Mouse (Mus musculus): ENCODE results near the gene Ankrd55. TPM values are rescaled to one million over a fixed set of nuclear protein-coding genes. Genes with fewer than 3 reads are reported as not detected.
"Not testable (repeated sequence)": the region's sequence is repeated elsewhere in the genome, so short reads cannot be mapped to it uniquely, and the experiment has no call there.

Gene Ankrd55
- total and polyA plus RNA-seq, 3 experiments, result not detected

- H3K9ac ChIP-seq (ENCODE audit: control insufficient read depth, low read depth, low read length, poor library complexity, severe bottlenecking); H3K27ac ChIP-seq (ENCODE audit: control insufficient read depth, low read depth, low read length); H3K36me3 ChIP-seq (ENCODE audit: control insufficient read depth in 1 of 2, insufficient read depth in 2 of 2, low read length in 2 of 2); H3K4me3 ChIP-seq (ENCODE audit: control insufficient read depth in 1 of 2, insufficient read depth in 1 of 2, low read depth in 2 of 2, low read length in 2 of 2); H3K4me1 ChIP-seq (ENCODE audit: control insufficient read depth in 1 of 2, insufficient read depth in 2 of 2, low read length in 2 of 2); H3K9me3 ChIP-seq (replicated peaks; ENCODE audit: insufficient read depth, low read length); H3K27me3 ChIP-seq (ENCODE audit: control insufficient read depth in 1 of 2, insufficient read depth in 2 of 2, low read length in 2 of 2); H3K79me2 ChIP-seq (ENCODE audit: control insufficient read depth, insufficient read depth, low read length, poor library complexity); DNase-seq (ENCODE audit: low read depth, low spot score): not testable (repeated sequence)
- TF ChIP-seq ZNF384 (IDR thresholded peaks at IDR 0.05; ENCODE audit: low read depth, low read length), result peak; percentile 58; the same call in 1 of the 2 replicates
Observed at GRCm38 (mm10) chr13:112427136-112427470, 138.9 kb downstream of the Ankrd55 start.

GRCm38 (mm10) chr13:112427521-112427920, 139.3 kb downstream of the Ankrd55 start:
- Histone ChIP-seq H3K27me3 (ENCODE audit: control insufficient read depth in 1 of 2, insufficient read depth in 2 of 2, low read length in 2 of 2) (peaks cover 0 to 1% of the 10 kb centered on the region in 2 experiments; a peak in 1 of 4 replicates), H3K4me1 (ENCODE audit: control insufficient read depth in 1 of 2, insufficient read depth in 2 of 2, low read length in 2 of 2) (peaks cover 0 to 3% of the 10 kb centered on the region in 2 experiments; a peak in 1 of 4 replicates), H3K9me3 (replicated peaks; ENCODE audit: insufficient read depth, low read length) (no peaks in the 10 kb centered on the region), H3K79me2 (ENCODE audit: control insufficient read depth, insufficient read depth, low read length, poor library complexity) (no peaks in the 10 kb centered on the region), H3K4me3 (ENCODE audit: control insufficient read depth in 1 of 2, insufficient read depth in 1 of 2, low read depth in 2 of 2, low read length in 2 of 2) (no peak overlapping the region), H3K27ac (ENCODE audit: control insufficient read depth, low read depth, low read length) (no peak overlapping the region), H3K9ac (ENCODE audit: control insufficient read depth, low read depth, low read length, poor library complexity, severe bottlenecking) (no peak overlapping the region), H3K36me3 (ENCODE audit: control insufficient read depth in 1 of 2, insufficient read depth in 2 of 2, low read length in 2 of 2) (peaks cover 0 to 2% of the 10 kb centered on the region in 2 experiments; a peak in 1 of 4 replicates)
- peak; percentile 51 for DNase-seq (ENCODE audit: low read depth, low spot score)
- no peak for TF ChIP-seq MAFK (IDR thresholded peaks at IDR 0.05; ENCODE audit: borderline replicate concordance, low read depth, low read length)
- no peak for TF ChIP-seq ZNF384 (IDR thresholded peaks at IDR 0.05; ENCODE audit: low read depth, low read length)
- TF ChIP-seq BHLHE40 (IDR thresholded peaks at IDR 0.05; ENCODE audit: borderline replicate concordance, low read depth, low read length), result no peak
- no peak for TF ChIP-seq UBTF (IDR thresholded peaks at IDR 0.05; ENCODE audit: borderline replicate concordance, insufficient read depth, low read depth, low read length)
- TF ChIP-seq MEF2A (IDR thresholded peaks at IDR 0.05; ENCODE audit: extremely low read depth, insufficient replicate concordance, low read depth, low read length, poor library complexity, severe bottlenecking), result no peak
- TF ChIP-seq USF1 (IDR thresholded peaks at IDR 0.05; ENCODE audit: low read depth, low read length), result no peak
- TF ChIP-seq MXI1 (IDR thresholded peaks at IDR 0.05; ENCODE audit: low read depth, low read length), result no peak
- TF ChIP-seq ELF1 (IDR thresholded peaks at IDR 0.05; ENCODE audit: low read depth, low read length), result no peak
- no peak for TF ChIP-seq KAT2A (conservative IDR thresholded peaks at IDR 0.05; ENCODE audit: low read depth, low read length)

GRCm38 (mm10) chr13:112433271-112433670, 145.0 kb downstream of the Ankrd55 start:
- Histone ChIP-seq H3K79me2 (ENCODE audit: control insufficient read depth, insufficient read depth, low read length, poor library complexity) (no peaks in the 10 kb centered on the region), H3K4me1 (ENCODE audit: control insufficient read depth in 1 of 2, insufficient read depth in 2 of 2, low read length in 2 of 2) (0 out of 4 replicates have a peak, but pooled peaks cover 0 to 2% of the 10 kb centered on the region in 2 experiments), H3K27ac (ENCODE audit: control insufficient read depth, low read depth, low read length) (no peak overlapping the region), H3K9me3 (replicated peaks; ENCODE audit: insufficient read depth, low read length) (no peaks in the 10 kb centered on the region), H3K4me3 (ENCODE audit: control insufficient read depth in 1 of 2, insufficient read depth in 1 of 2, low read depth in 2 of 2, low read length in 2 of 2) (no peak overlapping the region), H3K36me3 (ENCODE audit: control insufficient read depth in 1 of 2, insufficient read depth in 2 of 2, low read length in 2 of 2) (no peaks in the 10 kb centered on the region), H3K9ac (ENCODE audit: control insufficient read depth, low read depth, low read length, poor library complexity, severe bottlenecking) (no peak overlapping the region), H3K27me3 (ENCODE audit: control insufficient read depth in 1 of 2, insufficient read depth in 2 of 2, low read length in 2 of 2) (no peaks in the 10 kb centered on the region; a peak in 2 of 4 replicates)
- DNase-seq (ENCODE audit: low read depth, low spot score), result no peak
- TF ChIP-seq SMC3 (IDR thresholded peaks at IDR 0.05; ENCODE audit: low read depth, low read length) (no peak), POLR2AphosphoS5 (IDR thresholded peaks at IDR 0.05; ENCODE audit: borderline replicate concordance, low read depth, low read length) (no peak), ZKSCAN1 (IDR thresholded peaks at IDR 0.05; ENCODE audit: low read depth, low read length) (no peak), RCOR1 (IDR thresholded peaks at IDR 0.05; ENCODE audit: low read depth, low read length) (no peak), ZNF384 (IDR thresholded peaks at IDR 0.05; ENCODE audit: low read depth, low read length) (no peak), CHD2 (IDR thresholded peaks at IDR 0.05; ENCODE audit: low read length) (no peak), GABPA (IDR thresholded peaks at IDR 0.05; ENCODE audit: low read depth, low read length) (no peak), E2F4 (IDR thresholded peaks at IDR 0.05; ENCODE audit: borderline replicate concordance, low read depth, low read length) (no peak), MEF2A (IDR thresholded peaks at IDR 0.05; ENCODE audit: extremely low read depth, insufficient replicate concordance, low read depth, low read length, poor library complexity, severe bottlenecking) (no peak), BHLHE40 (IDR thresholded peaks at IDR 0.05; ENCODE audit: borderline replicate concordance, low read depth, low read length) (no peak), EP300 (IDR thresholded peaks at IDR 0.05; ENCODE audit: low read depth in 1 of 2, low read length in 2 of 2) (no peak), ZC3H11A (IDR thresholded peaks at IDR 0.05; ENCODE audit: low read depth, low read length) (no peak), MAFK (IDR thresholded peaks at IDR 0.05; ENCODE audit: borderline replicate concordance, low read depth, low read length) (no peak), GATA1 (IDR thresholded peaks at IDR 0.05; ENCODE audit: low read depth, low read length) (no peak), TBP (IDR thresholded peaks at IDR 0.05; ENCODE audit: low read depth, low read length) (no peak), USF1 (IDR thresholded peaks at IDR 0.05; ENCODE audit: low read depth, low read length) (no peak), MYC (IDR thresholded peaks at IDR 0.05; ENCODE audit: low read depth, low read length) (no peak)
